Mouse (Mus musculus) thymus, postnatal 25 days (tissue): ENCODE data around the gene Fbxo45.

Experiments
- DNase-seq: peaks from one replicate; pipeline ENCODE4 v3.0.0; 2022

Fbxo45 gene

DNA sequence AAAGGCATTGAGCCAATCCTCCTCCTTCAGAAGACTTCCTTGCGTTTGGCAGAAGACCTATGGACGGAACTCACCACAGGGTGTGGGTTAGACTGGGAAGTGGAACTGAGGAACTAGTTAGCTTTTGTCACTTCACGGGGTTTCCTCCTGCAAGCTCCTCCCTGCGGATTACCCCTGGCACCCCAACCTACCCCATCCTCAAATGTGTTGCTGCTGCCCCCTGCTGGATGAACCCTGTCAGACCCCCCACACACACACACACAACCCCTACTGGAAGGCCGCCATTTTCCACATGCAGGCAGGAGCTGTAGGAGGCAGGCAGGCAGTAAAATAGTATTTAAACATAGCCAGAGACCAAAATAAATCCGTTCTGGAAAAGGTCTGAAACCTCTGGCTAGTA is 44.3 kb downstream of the Fbxo45 start:
- DNase-seq: peak; percentile 95

DNA sequence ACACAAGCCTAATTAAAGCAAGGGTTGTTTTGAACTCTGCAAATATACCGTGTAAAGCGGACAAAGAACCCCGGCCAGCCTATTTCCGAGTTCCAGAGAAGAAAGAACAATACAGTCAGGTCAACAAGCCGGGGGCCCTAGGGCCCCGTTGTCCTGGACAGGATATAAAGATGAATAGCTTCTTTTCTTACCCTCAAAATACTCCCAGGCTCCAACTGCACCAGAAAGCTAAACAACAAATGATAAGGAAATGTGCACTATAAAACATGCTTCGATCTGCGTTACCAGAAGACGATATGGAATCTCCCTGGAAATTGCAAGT is 46.0 kb downstream of the Fbxo45 start:
- DNase-seq: no peak

- peak; percentile 62 for DNase-seq
Observed at GRCm38 (mm10) chr16:32200256-32201003, 46.5 kb downstream of the Fbxo45 start.

DNA sequence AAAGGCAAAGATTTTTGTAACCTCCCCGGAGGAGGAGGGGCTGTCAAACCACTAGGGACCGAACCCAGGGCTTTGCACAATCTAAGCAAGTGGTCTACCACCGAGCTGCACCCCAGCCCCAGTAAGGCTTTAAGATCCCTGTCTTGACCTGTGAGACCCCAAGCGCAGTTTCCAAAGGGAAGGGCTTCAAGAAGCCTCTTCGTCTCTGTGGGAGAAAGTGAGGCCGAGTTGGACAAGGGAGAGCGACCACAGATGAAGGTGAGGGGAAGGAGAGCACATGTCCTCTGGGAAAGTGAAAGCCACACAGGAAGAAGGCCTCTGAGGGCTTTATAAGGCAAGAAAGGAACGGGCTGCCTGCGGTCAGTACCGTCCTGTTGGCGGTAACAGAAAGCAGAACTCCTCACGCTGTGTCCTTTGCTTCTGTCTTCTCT is 56.9 kb downstream of the Fbxo45 start:
- DNase-seq: peak; percentile 43

DNA sequence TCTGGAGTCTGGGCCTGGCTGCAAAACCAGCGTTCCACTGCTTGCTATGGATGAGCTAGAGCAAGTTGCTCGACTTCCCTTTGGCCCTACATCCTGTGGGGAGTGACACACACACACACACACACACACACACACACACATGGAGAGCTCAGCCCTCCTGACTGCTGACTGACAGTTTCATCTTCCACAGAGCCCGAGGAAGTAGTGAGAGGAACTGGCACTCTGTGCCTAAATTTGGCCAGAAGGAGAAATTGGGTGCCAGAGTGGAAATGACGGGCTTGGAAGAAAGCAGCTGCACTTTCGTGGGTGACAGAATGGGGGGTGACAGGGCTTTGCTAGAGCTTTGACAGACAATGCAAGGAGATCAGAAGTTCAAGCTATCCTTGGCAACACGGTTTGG is 57.8 kb downstream of the Fbxo45 start:
- peak; percentile 44 for DNase-seq

- no peak for DNase-seq
Observed at GRCm38 (mm10) chr16:32186056-32186455, 60.9 kb downstream of the Fbxo45 start.
